Mouse (Mus musculus) heart, embryonic 11.5 days (tissue): ENCODE measurements around the gene Kif26b. TPM values are rescaled to one million over a fixed set of nuclear protein-coding genes. Genes with fewer than 3 reads are reported as not detected.

Source experiments
- ATAC-seq: fragments of 200-750 bp; cut with Nextera tagmentation; replicated peaks from 2 replicates; pipeline ENCODE4 v1.8.0; 2017; ENCODE audit warnings: moderate library complexity; ENCODE audit not compliant: insufficient number of reproducible peaks, low FRiP score, low TSS enrichment
- H3K27ac ChIP-seq: fragments of 300-500 bp; sonication (generic); 2 replicates; pipeline ENCODE4 v1.5.1; 2014; ENCODE audit warnings: mild to moderate bottlenecking, low read depth, low read length
- H3K27me3 ChIP-seq: fragments of 300-500 bp; sonication (generic); 2 replicates; pipeline ENCODE4 v1.6.1; 2014; ENCODE audit warnings: mild to moderate bottlenecking, low read length, mixed read lengths; ENCODE audit not compliant: control insufficient read depth, insufficient read depth
- H3K36me3 ChIP-seq: fragments of 300-500 bp; sonication (generic); 2 replicates; pipeline ENCODE4 v1.6.1; 2014; ENCODE audit warnings: mild to moderate bottlenecking, low read length, moderate library complexity, mixed read lengths; ENCODE audit not compliant: control insufficient read depth, insufficient read depth
- H3K4me1 ChIP-seq: fragments of 300-500 bp; sonication (generic); 2 replicates; pipeline ENCODE4 v1.6.1; 2014; ENCODE audit warnings: low read length; ENCODE audit not compliant: control insufficient read depth, insufficient read depth
- H3K4me2 ChIP-seq: fragments of 300-500 bp; sonication (generic); 2 replicates; pipeline ENCODE4 v1.6.1; 2014; ENCODE audit warnings: mild to moderate bottlenecking, moderate library complexity
- H3K4me3 ChIP-seq: fragments of 300-500 bp; sonication (generic); 2 replicates; pipeline ENCODE4 v1.5.1; 2014; ENCODE audit warnings: low read depth, low read length
- H3K9ac ChIP-seq: fragments of 300-500 bp; sonication (generic); 2 replicates; pipeline ENCODE4 v1.6.1; 2014; ENCODE audit warnings: mild to moderate bottlenecking, low read depth, low read length, moderate library complexity
- H3K9me3 ChIP-seq: fragments of 300-500 bp; sonication (generic); replicated peaks from 2 replicates; pipeline ENCODE4 v1.6.1; 2016; ENCODE audit warnings: low read length; ENCODE audit not compliant: control insufficient read depth
- WGBS: fragments of 180-500 bp; shearing (Covaris S2); extraction: QIAGEN DNeasy Blood & Tissue Kit; methylation state at CpG from one replicate; pipeline ENCODE4 v1.1.7; 2014; ENCODE audit not compliant: insufficient replicate concordance; 5-methylcytosine and 5-hydroxymethylcytosine counted together
- polyA plus RNA-seq: library from polyadenylated mRNA; unstranded; fragments of >200 nt; fragmentation: Nextera tagmentation; extraction: Ambion mirVana; gene quantifications from 2 replicates; pipeline ENCODE4 v1.2.1, GENCODE M21; 2014

The Kif26b gene
- polyA plus RNA-seq, 1 experiment from 2014 or later = 18.9 TPM

- H3K36me3 ChIP-seq = no peaks in the 10 kb centered on the region
- H3K4me1 ChIP-seq = peaks cover 4% of the 10 kb centered on the region; the same call in 1 of the 2 replicates
- no peaks in the 10 kb centered on the region for H3K27me3 ChIP-seq
- H3K27ac ChIP-seq = no peak overlapping the region
- no peak overlapping the region for H3K9ac ChIP-seq
- ATAC-seq = no peak
- 85% methylated on average over 6 of the region's 6 CpGs for WGBS
- H3K4me3 ChIP-seq = no peak overlapping the region
- H3K4me2 ChIP-seq = no peak overlapping the region
- no peaks in the 10 kb centered on the region for H3K9me3 ChIP-seq
These were observed 255.1 kb downstream of the Kif26b start for GRCm38 (mm10) chr1:178784043-178784442.

GRCm38 (mm10) chr1:178791266-178791665, 262.3 kb downstream of the Kif26b start:
- 26% methylated on average over 1 of the region's 1 CpGs for WGBS
- Histone ChIP-seq H3K4me2 (no peak overlapping the region), H3K9ac (no peak overlapping the region), H3K36me3 (no peaks in the 10 kb centered on the region), H3K27me3 (no peaks in the 10 kb centered on the region), H3K4me1 (peaks cover 10% of the 10 kb centered on the region; the same call in 1 of the 2 replicates), H3K9me3 (no peaks in the 10 kb centered on the region), H3K4me3 (no peak overlapping the region), H3K27ac (peak overlapping the region; percentile 54)
- ATAC-seq = no peak

GRCm38 (mm10) chr1:178792726-178793125, 263.8 kb downstream of the Kif26b start:
- WGBS = 88% methylated on average over 5 of the region's 5 CpGs
- no peaks in the 10 kb centered on the region for H3K27me3 ChIP-seq
- H3K27ac ChIP-seq = no peak overlapping the region
- no peaks in the 10 kb centered on the region for H3K9me3 ChIP-seq
- H3K4me2 ChIP-seq = no peak overlapping the region
- no peaks in the 10 kb centered on the region for H3K36me3 ChIP-seq
- no peak overlapping the region for H3K9ac ChIP-seq
- no peak for ATAC-seq
- H3K4me1 ChIP-seq = peaks cover 18% of the 10 kb centered on the region
- no peak overlapping the region for H3K4me3 ChIP-seq

GRCm38 (mm10) chr1:178794866-178795265, 265.9 kb downstream of the Kif26b start:
- H3K9me3 ChIP-seq = no peaks in the 10 kb centered on the region
- WGBS = 83% methylated on average over 7 of the region's 7 CpGs
- H3K9ac ChIP-seq = no peak overlapping the region
- no peaks in the 10 kb centered on the region for H3K36me3 ChIP-seq
- ATAC-seq = no peak
- H3K27ac ChIP-seq = no peak overlapping the region
- no peaks in the 10 kb centered on the region for H3K27me3 ChIP-seq
- peaks cover 34% of the 10 kb centered on the region for H3K4me1 ChIP-seq
- H3K4me3 ChIP-seq = no peak overlapping the region
- no peak overlapping the region for H3K4me2 ChIP-seq

GRCm38 (mm10) chr1:178797388-178797787, 268.5 kb downstream of the Kif26b start:
- no peak overlapping the region for H3K27ac ChIP-seq
- H3K9ac ChIP-seq = no peak overlapping the region
- ATAC-seq = no peak
- no peak overlapping the region for H3K4me2 ChIP-seq
- 70% methylated on average over 2 of the region's 2 CpGs for WGBS
- no peak overlapping the region for H3K4me3 ChIP-seq
- no peaks in the 10 kb centered on the region for H3K27me3 ChIP-seq
- no peaks in the 10 kb centered on the region for H3K36me3 ChIP-seq
- H3K9me3 ChIP-seq = no peaks in the 10 kb centered on the region
- H3K4me1 ChIP-seq = peaks cover 31% of the 10 kb centered on the region

GRCm38 (mm10) chr1:178798333-178798732, 269.4 kb downstream of the Kif26b start:
- peak overlapping the region; percentile 39; the same call in 1 of the 2 replicates for H3K9ac ChIP-seq
- H3K9me3 ChIP-seq = no peaks in the 10 kb centered on the region
- peak overlapping the region; percentile 25 for H3K4me3 ChIP-seq
- peak overlapping the region; percentile 66; the same call in 1 of the 2 replicates for H3K27ac ChIP-seq
- H3K27me3 ChIP-seq = no peaks in the 10 kb centered on the region
- H3K4me2 ChIP-seq = peak overlapping the region; percentile 58
- peak; percentile 49; the same call in 1 of the 2 replicates for ATAC-seq
- H3K36me3 ChIP-seq = no peaks in the 10 kb centered on the region
- H3K4me1 ChIP-seq = peaks cover 38% of the 10 kb centered on the region
- 1% methylated on average over 5 of the region's 5 CpGs for WGBS

- H3K9me3 ChIP-seq = no peaks in the 10 kb centered on the region
- peak overlapping the region; percentile 58 for H3K4me2 ChIP-seq
- peaks cover 43% of the 10 kb centered on the region for H3K4me1 ChIP-seq
- peak overlapping the region; percentile 25; the same call in 1 of the 2 replicates for H3K4me3 ChIP-seq
- no peaks in the 10 kb centered on the region for H3K36me3 ChIP-seq
- no peaks in the 10 kb centered on the region for H3K27me3 ChIP-seq
- 63% methylated on average over 8 of the region's 8 CpGs for WGBS
- H3K9ac ChIP-seq = no peak overlapping the region
- ATAC-seq = no peak
- peak overlapping the region; percentile 66; the same call in 1 of the 2 replicates for H3K27ac ChIP-seq
These were observed 270.0 kb downstream of the Kif26b start for GRCm38 (mm10) chr1:178798886-178799285.

- H3K27ac ChIP-seq = no peak overlapping the region
- 68% methylated on average over 11 of the region's 11 CpGs for WGBS
- H3K4me1 ChIP-seq = peaks cover 51% of the 10 kb centered on the region
- no peaks in the 10 kb centered on the region for H3K36me3 ChIP-seq
- no peaks in the 10 kb centered on the region for H3K9me3 ChIP-seq
- peak overlapping the region; percentile 28; the same call in 1 of the 2 replicates for H3K9ac ChIP-seq
- no peak overlapping the region for H3K4me3 ChIP-seq
- no peak for ATAC-seq
- H3K27me3 ChIP-seq = no peaks in the 10 kb centered on the region
- peak overlapping the region; percentile 27; the same call in 1 of the 2 replicates for H3K4me2 ChIP-seq
These were observed 271.1 kb downstream of the Kif26b start for GRCm38 (mm10) chr1:178799836-178800552.
